Mouse (Mus musculus) liver, embryonic 12.5 days (tissue): ENCODE measurements at regions not wholly inside any gene's neighbourhood (a gene's known extent, or its start where the extent isn't known, plus 50 kb on each side); places are given as distances from the start of the nearest gene placed in this dataset.

ENCODE experiments used
- ATAC-seq: fragments of 200-750 bp; cut with Nextera tagmentation; 2 replicates; pipeline ENCODE4 v1.8.0; 2017; ENCODE audit warnings: moderate number of reproducible peaks, mild to moderate bottlenecking, moderate library complexity
- H3K27ac ChIP-seq: fragments of 300-500 bp; sonication (generic); 2 replicates; pipeline ENCODE4 v1.5.1; 2016; ENCODE audit warnings: mild to moderate bottlenecking
- H3K27me3 ChIP-seq: fragments of 300-500 bp; sonication (generic); replicated peaks from 2 replicates; pipeline ENCODE4 v1.6.1; 2016; ENCODE audit warnings: mild to moderate bottlenecking, moderate library complexity
- H3K36me3 ChIP-seq: fragments of 300-500 bp; sonication (generic); 2 replicates; pipeline ENCODE4 v1.6.1; 2016; ENCODE audit warnings: mild to moderate bottlenecking, moderate library complexity
- H3K4me1 ChIP-seq: fragments of 300-500 bp; sonication (generic); 2 replicates; pipeline ENCODE4 v1.6.1; 2016
- H3K4me2 ChIP-seq: fragments of 300-500 bp; sonication (generic); 2 replicates; pipeline ENCODE4 v1.6.1; 2016; ENCODE audit warnings: mild to moderate bottlenecking, moderate library complexity
- H3K4me3 ChIP-seq: fragments of 300-500 bp; sonication (generic); 2 replicates; pipeline ENCODE4 v1.5.1; 2016; ENCODE audit warnings: mild to moderate bottlenecking, moderate library complexity
- H3K9ac ChIP-seq: fragments of 300-500 bp; sonication (generic); 2 replicates; pipeline ENCODE4 v1.6.1; 2016; ENCODE audit warnings: mild to moderate bottlenecking, moderate library complexity
- H3K9me3 ChIP-seq: fragments of 300-500 bp; sonication (generic); replicated peaks from 2 replicates; pipeline ENCODE4 v1.6.1; 2016; ENCODE audit warnings: mild to moderate bottlenecking, moderate library complexity
- WGBS: fragments of 180-500 bp; shearing (Covaris S2); methylation state at CpG from one replicate; pipeline ENCODE4 v1.1.7; 2016; ENCODE audit not compliant: insufficient replicate concordance; 5-methylcytosine and 5-hydroxymethylcytosine counted together

DNA sequence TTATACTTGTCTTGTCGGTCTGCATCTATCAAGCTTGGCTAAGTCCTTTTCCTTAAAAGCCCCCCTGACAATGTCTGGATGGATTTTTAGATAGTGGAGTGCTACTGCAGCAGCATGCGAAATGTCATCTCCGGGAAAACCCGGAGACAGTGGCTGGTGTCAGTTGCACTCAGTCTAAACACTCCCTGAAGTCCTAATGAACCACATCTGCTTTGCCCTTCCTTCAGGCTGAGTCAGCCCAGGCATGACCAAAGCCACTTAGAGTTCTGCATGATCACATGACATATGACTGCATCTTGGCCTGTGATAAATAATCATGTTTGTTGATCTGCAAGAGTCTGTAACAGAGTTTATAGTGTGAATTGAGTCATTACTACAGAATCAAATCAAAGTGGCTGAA lies 255.7 kb upstream of the Sall1 start:
- Histone ChIP-seq H3K9ac (no peak overlapping the region), H3K4me1 (no peaks in the 10 kb centered on the region), H3K27ac (no peak overlapping the region), H3K36me3 (no peaks in the 10 kb centered on the region), H3K4me3 (no peak overlapping the region), H3K9me3 (no peaks in the 10 kb centered on the region), H3K27me3 (no peaks in the 10 kb centered on the region), H3K4me2 (no peak overlapping the region)
- no peak for ATAC-seq
- WGBS: 76% methylated on average over 4 of the region's 4 CpGs

DNA sequence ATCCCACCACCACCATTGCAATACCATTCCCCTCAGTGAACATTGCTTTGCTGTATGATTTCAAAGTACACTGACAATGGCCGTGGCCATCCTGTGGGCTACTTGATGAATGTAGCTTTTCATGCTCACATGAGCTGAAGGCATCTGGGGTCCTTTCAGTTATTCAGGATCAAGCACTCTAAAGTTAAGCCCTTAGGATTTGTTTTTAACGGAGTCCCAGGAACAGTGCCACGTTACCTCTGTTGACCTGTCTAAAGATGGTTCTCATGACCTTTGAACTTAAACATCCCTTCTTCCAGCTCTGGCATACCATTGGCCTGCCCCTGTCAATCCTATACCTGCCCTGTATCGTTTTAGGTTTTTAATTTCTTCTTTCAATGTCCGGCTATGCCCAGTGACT lies 251.7 kb upstream of the Sall1 start:
- H3K36me3 ChIP-seq: no peaks in the 10 kb centered on the region
- H3K9me3 ChIP-seq: no peaks in the 10 kb centered on the region
- no peak overlapping the region for H3K4me3 ChIP-seq
- no peak for ATAC-seq
- no peak overlapping the region for H3K9ac ChIP-seq
- 53% methylated on average over 5 of the region's 5 CpGs for WGBS
- no peaks in the 10 kb centered on the region for H3K4me1 ChIP-seq
- no peaks in the 10 kb centered on the region for H3K27me3 ChIP-seq
- no peak overlapping the region for H3K4me2 ChIP-seq
- H3K27ac ChIP-seq: no peak overlapping the region

DNA sequence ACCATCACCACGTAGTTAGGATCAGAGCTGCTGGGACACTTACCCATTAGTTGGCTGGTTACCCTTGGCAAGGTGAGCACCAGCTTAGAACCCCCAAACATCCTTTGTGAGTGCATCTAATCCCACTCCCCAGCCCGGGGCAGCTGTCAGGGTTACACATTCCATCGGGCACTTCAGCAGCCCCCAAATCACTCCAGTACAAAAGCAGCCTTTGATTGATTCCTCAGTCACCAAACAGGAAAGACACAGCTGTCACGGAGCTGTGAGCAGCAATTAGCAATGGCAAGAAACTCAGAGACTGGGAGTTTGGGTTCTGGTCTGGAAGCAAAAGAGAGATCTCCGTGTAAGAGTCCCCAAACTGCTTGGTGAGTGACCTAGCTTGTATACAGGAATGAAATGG lies 245.1 kb upstream of the Sall1 start:
- no peak overlapping the region for H3K27ac ChIP-seq
- no peaks in the 10 kb centered on the region for H3K9me3 ChIP-seq
- no peak overlapping the region for H3K9ac ChIP-seq
- ATAC-seq: no peak
- H3K27me3 ChIP-seq: no peaks in the 10 kb centered on the region; the same call in 1 of the 2 replicates
- WGBS: 25% methylated on average over 5 of the region's 5 CpGs
- H3K4me2 ChIP-seq: no peak overlapping the region
- H3K4me1 ChIP-seq: no peaks in the 10 kb centered on the region
- H3K4me3 ChIP-seq: no peak overlapping the region
- H3K36me3 ChIP-seq: no peaks in the 10 kb centered on the region

DNA sequence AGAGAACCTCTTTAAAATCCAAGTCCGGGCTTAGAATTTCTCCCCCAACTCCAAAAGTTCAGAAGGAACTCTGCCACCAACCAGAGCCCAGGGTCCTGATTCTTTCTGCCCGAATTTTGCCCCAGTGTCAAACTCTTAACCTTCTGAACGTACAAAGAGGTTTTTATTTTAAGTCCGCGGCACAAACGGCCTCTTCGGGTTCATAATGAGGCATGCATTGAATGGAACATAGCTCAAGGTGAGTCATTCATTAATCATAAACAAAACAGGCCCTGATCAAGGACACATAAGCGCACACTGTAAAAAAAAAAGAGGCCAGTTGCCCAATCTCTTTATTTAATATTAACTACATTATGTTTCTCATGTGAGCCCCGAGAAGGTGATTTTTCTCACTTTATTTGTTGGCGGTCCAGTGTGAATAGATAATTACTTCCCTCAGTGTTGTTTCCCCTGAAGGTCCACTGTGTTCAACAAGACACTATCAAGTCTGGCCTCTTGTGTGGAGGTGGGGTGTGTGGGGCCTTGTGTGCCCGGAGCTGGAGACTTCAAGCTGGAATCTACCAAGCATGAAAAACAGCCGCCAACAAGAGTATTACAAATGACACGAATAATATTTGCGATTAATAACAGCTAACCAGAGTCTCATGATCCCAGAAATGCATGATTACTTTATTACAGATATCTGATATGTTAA lies 241.1 kb upstream of the Sall1 start:
- Histone ChIP-seq H3K4me1 (no peaks in the 10 kb centered on the region), H3K36me3 (no peaks in the 10 kb centered on the region), H3K9ac (no peak overlapping the region), H3K9me3 (no peaks in the 10 kb centered on the region), H3K27me3 (no peaks in the 10 kb centered on the region; the same call in 1 of the 2 replicates), H3K4me3 (no peak overlapping the region), H3K4me2 (no peak overlapping the region), H3K27ac (no peak overlapping the region)
- no peak for ATAC-seq
- WGBS: 75% methylated on average over 14 of the region's 14 CpGs

DNA sequence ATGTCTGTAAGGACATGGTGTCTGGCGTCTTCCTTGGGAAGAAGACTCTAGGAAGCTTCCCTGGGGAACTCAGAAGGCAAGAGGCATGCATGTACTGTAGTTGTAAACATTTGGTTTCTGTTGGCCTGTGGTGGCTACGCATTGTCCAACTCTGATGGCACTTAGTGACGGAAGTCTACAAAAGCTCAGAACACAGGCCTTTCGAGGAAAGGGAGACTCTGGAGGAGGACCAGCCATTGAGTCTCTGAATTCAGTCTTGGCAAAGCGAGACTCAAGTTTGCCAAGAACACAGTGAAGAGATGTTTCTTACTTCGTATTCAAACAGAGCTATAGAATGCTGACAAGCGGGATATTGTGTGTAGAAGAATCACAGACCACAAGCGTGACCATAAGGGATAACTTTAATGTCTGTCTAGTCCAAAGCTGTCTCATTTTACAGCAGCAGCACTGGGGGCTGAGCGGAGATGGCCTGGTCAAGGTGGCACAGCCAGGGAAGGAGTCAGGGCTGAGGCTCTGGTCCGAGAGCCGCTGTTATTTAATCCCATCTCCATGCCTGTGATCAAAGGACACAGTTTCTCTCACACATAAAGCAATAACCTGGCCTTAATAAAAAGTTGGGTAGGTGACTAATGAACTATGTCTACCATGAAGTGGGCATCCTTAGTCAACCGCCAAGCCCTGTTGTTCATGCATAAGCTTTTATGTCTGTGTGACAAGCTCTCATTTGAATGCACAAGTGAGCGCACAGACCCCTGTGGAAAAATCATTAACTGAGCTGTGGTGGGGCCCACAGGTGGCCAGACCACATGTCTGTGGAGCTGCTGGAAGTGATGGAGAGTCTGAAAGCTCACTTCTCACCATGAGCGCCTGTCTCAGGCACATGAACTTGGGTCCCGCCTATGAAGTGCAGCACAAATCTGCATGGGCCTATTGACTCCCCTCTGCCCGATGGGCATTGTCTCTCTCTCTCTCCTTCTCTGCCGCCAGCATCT lies 239.4 kb upstream of the Sall1 start:
- no peak overlapping the region for H3K4me2 ChIP-seq
- no peaks in the 10 kb centered on the region for H3K4me1 ChIP-seq
- H3K36me3 ChIP-seq: no peaks in the 10 kb centered on the region
- no peak overlapping the region for H3K9ac ChIP-seq
- H3K27me3 ChIP-seq: no peaks in the 10 kb centered on the region
- H3K4me3 ChIP-seq: no peak overlapping the region
- WGBS: 75% methylated on average over 17 of the region's 17 CpGs
- H3K27ac ChIP-seq: no peak overlapping the region
- no peak for ATAC-seq
- no peaks in the 10 kb centered on the region for H3K9me3 ChIP-seq

DNA sequence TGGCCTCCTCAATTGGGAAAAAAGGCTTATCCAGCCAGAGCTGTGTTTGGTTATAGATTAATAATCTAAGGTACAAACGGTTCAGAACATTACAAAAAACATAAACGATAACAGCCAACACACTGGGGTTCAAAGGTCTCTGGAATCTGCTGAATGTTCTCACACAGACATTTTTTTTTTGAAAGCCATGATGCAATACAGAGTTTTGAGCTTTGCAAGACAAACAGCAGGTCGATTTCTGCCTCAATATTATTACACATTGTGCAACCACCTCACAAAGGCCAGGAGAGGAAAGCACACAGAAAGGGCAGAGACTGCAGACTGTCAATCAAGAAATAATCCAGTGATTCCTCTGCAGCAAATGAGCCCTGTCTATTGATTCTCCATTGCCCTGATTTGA lies 235.9 kb upstream of the Sall1 start:
- no peaks in the 10 kb centered on the region for H3K4me1 ChIP-seq
- no peak overlapping the region for H3K4me2 ChIP-seq
- H3K9ac ChIP-seq: no peak overlapping the region
- WGBS: 55% methylated on average over 3 of the region's 3 CpGs
- no peaks in the 10 kb centered on the region for H3K36me3 ChIP-seq
- no peak overlapping the region for H3K27ac ChIP-seq
- no peak overlapping the region for H3K4me3 ChIP-seq
- ATAC-seq: 0 out of 2 replicates have a peak, but pooled peaks have one; percentile 30
- no peaks in the 10 kb centered on the region for H3K9me3 ChIP-seq
- no peaks in the 10 kb centered on the region for H3K27me3 ChIP-seq

DNA sequence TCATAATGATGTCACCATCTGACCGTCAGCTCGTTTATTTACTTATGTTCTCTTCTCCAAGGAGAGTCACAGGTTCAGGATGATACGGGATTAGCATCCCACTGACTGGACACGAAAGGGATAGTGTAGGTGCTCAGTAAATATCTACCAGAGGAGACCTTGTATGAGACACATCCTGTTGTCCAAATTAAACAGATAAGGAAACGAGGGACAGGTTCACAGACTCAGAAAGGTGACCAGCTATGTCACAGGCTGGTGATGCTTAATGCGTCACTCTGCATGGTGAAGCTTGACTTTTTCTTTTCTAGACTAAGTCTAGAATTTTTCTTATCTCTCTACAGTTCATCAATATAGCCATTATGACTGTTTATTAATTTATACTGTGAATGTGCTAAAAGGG lies 235.2 kb upstream of the Sall1 start:
- ATAC-seq: no peak
- no peak overlapping the region for H3K27ac ChIP-seq
- H3K4me3 ChIP-seq: no peak overlapping the region
- no peak overlapping the region for H3K4me2 ChIP-seq
- no peaks in the 10 kb centered on the region for H3K4me1 ChIP-seq
- no peaks in the 10 kb centered on the region for H3K9me3 ChIP-seq
- peaks cover 5% of the 10 kb centered on the region; the same call in 1 of the 2 replicates for H3K27me3 ChIP-seq
- no peak overlapping the region for H3K9ac ChIP-seq
- H3K36me3 ChIP-seq: no peaks in the 10 kb centered on the region
- 63% methylated on average over 6 of the region's 6 CpGs for WGBS

DNA sequence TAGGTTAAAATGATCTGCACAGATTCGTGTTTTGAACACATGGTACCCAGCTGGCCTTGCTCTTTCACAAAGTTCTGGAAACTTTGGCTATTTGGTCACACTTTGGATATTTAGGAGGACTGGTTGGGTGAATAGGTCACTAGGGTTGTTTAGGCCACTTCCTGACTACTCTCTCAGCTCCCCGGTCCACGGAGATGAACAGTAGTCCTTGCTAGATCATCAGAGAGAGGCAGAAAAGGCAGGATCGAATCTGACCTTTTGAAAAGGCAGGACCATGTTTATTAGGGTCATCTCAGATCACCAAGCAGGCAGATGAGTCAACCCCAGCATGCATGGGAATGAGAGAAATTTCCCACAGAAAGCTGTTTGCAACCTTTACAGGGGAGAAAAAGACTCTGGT lies 229.3 kb upstream of the Sall1 start:
- Histone ChIP-seq H3K36me3 (no peaks in the 10 kb centered on the region), H3K9ac (no peak overlapping the region), H3K4me1 (no peaks in the 10 kb centered on the region), H3K27me3 (peaks cover 35% of the 10 kb centered on the region), H3K4me2 (no peak overlapping the region), H3K9me3 (no peaks in the 10 kb centered on the region), H3K4me3 (no peak overlapping the region), H3K27ac (no peak overlapping the region)
- no peak for ATAC-seq
- WGBS: 34% methylated on average over 4 of the region's 4 CpGs

DNA sequence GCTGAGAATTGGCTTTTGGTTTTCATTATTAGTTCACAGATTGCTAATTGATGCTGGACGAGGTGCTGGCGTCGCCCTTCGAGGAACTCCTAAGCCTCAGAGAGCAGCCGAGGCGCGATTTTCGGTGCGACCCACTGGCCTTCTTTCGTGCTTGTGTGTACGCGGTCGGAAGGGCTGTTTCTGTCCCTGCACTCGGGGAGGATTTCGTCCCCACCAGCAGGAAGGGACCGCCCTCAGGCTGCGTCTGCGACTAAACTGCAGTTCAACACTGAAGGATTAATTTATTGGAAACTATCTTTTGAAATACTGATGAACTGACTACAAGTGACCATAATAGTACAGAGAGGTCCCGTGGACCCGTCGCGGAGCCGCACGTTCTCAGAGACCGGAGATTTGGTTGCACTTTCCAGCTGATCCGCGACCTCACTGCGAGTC lies 228.4 kb upstream of the Sall1 start:
- Histone ChIP-seq H3K4me2 (peak overlapping the region; percentile 54), H3K4me1 (no peaks in the 10 kb centered on the region), H3K4me3 (peak overlapping the region; percentile 35), H3K36me3 (no peaks in the 10 kb centered on the region), H3K9ac (no peak overlapping the region), H3K27ac (no peak overlapping the region), H3K27me3 (peaks cover 35% of the 10 kb centered on the region), H3K9me3 (no peaks in the 10 kb centered on the region)
- WGBS: 2% methylated on average over 28 of the region's 28 CpGs
- ATAC-seq: no peak

DNA sequence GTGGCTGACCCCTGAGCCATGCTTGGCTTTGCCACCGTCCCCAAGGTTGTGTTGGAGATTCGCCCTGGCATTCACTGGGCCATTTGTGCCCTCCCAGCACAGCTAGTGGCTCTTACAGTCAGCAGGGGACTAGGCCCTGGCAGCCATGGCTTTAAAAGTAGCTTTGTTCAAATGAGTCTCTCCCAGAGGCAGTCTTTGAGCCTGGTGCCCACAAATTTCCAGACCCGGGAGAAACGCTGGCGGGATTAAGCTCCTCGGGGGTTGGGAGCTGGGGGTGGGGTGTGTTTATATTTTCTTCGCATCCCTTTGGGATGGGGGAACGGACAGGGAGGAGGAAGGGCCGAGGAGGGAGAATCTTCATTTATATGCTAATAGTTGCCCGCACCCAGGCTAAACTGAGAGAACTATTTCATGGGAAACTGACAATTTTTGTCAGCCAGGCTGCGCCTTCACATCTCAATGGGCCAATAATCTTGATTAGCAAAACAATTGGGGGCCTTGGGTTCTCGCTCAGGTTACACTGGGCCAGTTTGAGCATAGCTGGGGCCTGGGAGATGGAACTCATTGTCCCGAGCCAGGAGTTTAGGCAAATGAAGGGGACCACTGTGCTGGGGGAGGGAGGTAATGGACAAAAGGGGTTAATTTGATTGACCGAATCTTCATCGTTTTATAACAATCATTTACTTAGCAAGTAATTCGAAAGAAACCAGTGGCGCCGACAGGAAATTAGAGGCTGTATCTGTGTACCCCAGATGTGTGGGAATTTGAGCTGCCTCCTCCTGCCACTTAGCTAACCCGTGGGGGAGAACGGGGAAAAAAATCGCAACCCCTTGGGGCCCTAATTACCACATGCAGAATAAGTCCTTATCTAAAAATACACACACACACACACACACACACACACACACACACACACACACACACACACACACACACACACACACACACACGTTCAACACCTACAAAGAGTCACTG lies 227.7 kb upstream of the Sall1 start:
- peak overlapping the region; percentile 35 for H3K4me3 ChIP-seq
- no peaks in the 10 kb centered on the region for H3K4me1 ChIP-seq
- H3K9ac ChIP-seq: no peak overlapping the region
- H3K36me3 ChIP-seq: no peaks in the 10 kb centered on the region
- no peak for ATAC-seq
- peak overlapping the region; percentile 54 for H3K4me2 ChIP-seq
- peaks cover 35% of the 10 kb centered on the region for H3K27me3 ChIP-seq
- 19% methylated on average over 22 of the region's 22 CpGs for WGBS
- no peaks in the 10 kb centered on the region for H3K9me3 ChIP-seq
- no peak overlapping the region for H3K27ac ChIP-seq

DNA sequence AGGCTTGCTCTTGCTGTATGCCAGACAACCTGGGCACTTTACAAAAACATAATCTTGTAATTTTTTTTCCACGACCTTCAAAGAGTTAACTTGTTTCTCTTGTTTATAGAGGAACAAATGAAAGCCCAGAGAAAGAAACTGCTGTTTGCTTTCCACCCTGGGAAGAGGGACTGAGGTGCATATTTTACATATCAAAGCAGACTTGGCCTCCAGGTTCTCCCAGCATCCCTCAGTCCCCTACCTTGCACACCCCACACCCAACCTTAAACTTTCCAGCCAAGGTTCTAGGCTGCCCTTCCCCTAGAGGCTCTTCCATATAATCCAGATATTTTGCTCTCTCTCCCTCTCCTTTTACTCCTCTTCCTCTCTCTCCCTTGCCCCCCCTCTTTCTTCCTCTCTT lies 226.0 kb upstream of the Sall1 start:
- Histone ChIP-seq H3K4me1 (no peaks in the 10 kb centered on the region), H3K4me2 (no peak overlapping the region), H3K4me3 (no peak overlapping the region), H3K27me3 (peaks cover 35% of the 10 kb centered on the region), H3K9me3 (0 out of 2 replicates have a peak, but pooled peaks cover 4% of the 10 kb centered on the region), H3K9ac (no peak overlapping the region), H3K27ac (no peak overlapping the region), H3K36me3 (no peaks in the 10 kb centered on the region)
- 18% methylated on average over 1 of the region's 1 CpGs for WGBS
- ATAC-seq: no peak
